Mouse (Mus musculus) heart, adult 2 months (tissue): ENCODE measurements around the gene Grik4.

Source experiments
- CTCF ChIP-seq: fragments of 200-600 bp; IDR thresholded peaks from 2 replicates; pipeline ENCODE4 v1.8.1; 2022; ENCODE audit warnings: antibody characterized with exemption, mild to moderate bottlenecking, moderate library complexity
- EP300 ChIP-seq: fragments of 200-500 bp; IDR thresholded peaks from 2 replicates; pipeline ENCODE4 v1.6.1; 2011; ENCODE audit warnings: low read depth, low read length, control low read depth; ENCODE audit not compliant: insufficient read depth
- POLR2A ChIP-seq: fragments of 200-500 bp; IDR thresholded peaks from 2 replicates; pipeline ENCODE4 v1.6.1; 2011; ENCODE audit warnings: mild to moderate bottlenecking, low read depth, low read length, control low read depth; ENCODE audit not compliant: insufficient read depth

DNA sequence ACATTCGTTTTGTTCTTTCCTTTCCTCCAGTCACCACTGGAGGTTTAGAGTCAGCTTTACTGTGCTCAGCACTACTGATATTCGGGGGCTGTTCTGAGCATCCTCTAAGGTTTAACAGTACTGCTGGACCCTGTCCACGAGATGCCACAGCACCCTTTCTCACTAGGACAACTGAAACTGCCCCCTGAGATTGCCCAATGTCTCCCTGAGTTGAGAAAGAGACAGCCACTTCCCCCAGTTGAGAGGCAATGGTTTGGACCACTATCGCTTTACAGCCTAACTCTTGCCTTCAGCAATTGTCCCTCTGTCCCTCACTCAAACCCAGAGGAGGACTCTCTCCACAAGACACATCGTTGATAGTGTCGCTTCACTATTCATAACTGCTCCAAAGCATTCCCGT, 238.4 kb downstream of the Grik4 start:
- no peak for TF ChIP-seq EP300
- TF ChIP-seq CTCF, result no peak
- no peak for TF ChIP-seq POLR2A
